ENCODE assay signal across 9 mouse cellular contexts in the genomic region with DNA sequence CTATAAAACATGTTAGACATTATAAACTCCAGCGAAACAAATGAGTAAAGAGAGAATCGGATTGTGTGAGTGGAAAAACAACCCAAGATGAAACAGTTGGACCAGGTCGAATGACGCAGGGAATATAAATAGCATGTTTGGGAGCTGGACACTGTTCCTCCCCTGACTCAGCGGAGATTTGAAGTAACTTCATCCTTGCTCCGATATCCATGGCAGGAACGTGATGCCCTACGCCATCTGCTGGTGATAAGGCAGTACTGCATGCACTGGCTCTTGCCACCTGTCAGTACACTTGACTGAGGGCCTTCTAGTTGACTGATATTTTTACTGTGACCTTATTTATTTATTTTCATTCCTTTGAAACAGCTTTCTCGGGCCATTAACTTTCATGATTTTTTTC.
DNase-seq lines count a peak whose midpoint lies in the region; ATAC-seq lines count a peak whose summit lies in the region.
"Had no signal": no experiment of that assay in that cellular context is flagged by ENCODE, and none has a peak within 500 bp of the region (broad histone marks: within the 10 kb centered on the region; RNA-seq: fewer than 3 reads in every experiment).

No protein-coding gene starts in this region.

- WGBS in midbrain, embryonic 11.5 days, result 25% methylated on average over 9 of the region's 9 CpGs
- WGBS in midbrain, embryonic 15.5 days, result 26% methylated on average over 9 of the region's 9 CpGs

- no peak overlapping the region for H3K9ac ChIP-seq in midbrain, embryonic 11.5 days (ENCODE audit: low read length)
- no peak overlapping the region for H3K9ac ChIP-seq in midbrain, embryonic 15.5 days

- peaks cover 3% of the 10 kb centered on the region; the same call in 1 of the 2 replicates for H3K4me1 ChIP-seq in midbrain, embryonic 11.5 days (ENCODE audit: control insufficient read depth, insufficient read depth, low read length)
- peaks cover 8% of the 10 kb centered on the region for H3K4me1 ChIP-seq in midbrain, embryonic 15.5 days

- DNase-seq in midbrain, embryonic 11.5 days (ENCODE audit: low spot score, missing footprints), result peak; percentile 95
- DNase-seq in cerebellum, postnatal 14 days, result peak; percentile 87 to 88
- peak; percentile 91 to 93 for DNase-seq in gastrocnemius, adult 8-10 months (ENCODE audit: low spot score in 2 of 2)
- DNase-seq in kidney, adult 18-20 months, result peak; percentile 86
- peak; percentile 78 for DNase-seq in left cerebral cortex, postnatal 4 days
- DNase-seq in naive thymus-derived CD4-positive, alpha-beta T cell, adult 2 months (ENCODE audit: low read depth), result peak; percentile 80
- peak; percentile 58 for DNase-seq in telencephalon, adult 2 months (ENCODE audit: low read depth, low spot score)

- H3K27me3 ChIP-seq in midbrain, embryonic 11.5 days (ENCODE audit: control insufficient read depth, insufficient read depth, low read length), result no peaks in the 10 kb centered on the region
- no peaks in the 10 kb centered on the region for H3K27me3 ChIP-seq in midbrain, embryonic 15.5 days (replicated peaks)

- H3K27ac ChIP-seq in midbrain, embryonic 11.5 days (ENCODE audit: low read depth, low read length), result no peak overlapping the region
- H3K27ac ChIP-seq in midbrain, embryonic 15.5 days, result no peak overlapping the region

- ATAC-seq in midbrain, embryonic 11.5 days (ENCODE audit: low FRiP score), result peak; percentile 38; the same call in 1 of the 2 replicates
- ATAC-seq in midbrain, embryonic 15.5 days (replicated peaks), result no peak

- intact Hi-C loops in left cerebral cortex, postnatal 4 days (cut with DNase I), result loop anchor here (2.0 to 10.0 kb wide), 3 partner anchors 85 to 345 kb away; no protein-coding TSS in a partner anchor

- no peaks in the 10 kb centered on the region for H3K36me3 ChIP-seq in midbrain, embryonic 11.5 days (ENCODE audit: control insufficient read depth, insufficient read depth, low read length)
- no peaks in the 10 kb centered on the region for H3K36me3 ChIP-seq in midbrain, embryonic 15.5 days (replicated peaks)

- H3K4me3 ChIP-seq in midbrain, embryonic 11.5 days (ENCODE audit: low read depth, low read length), result no peak overlapping the region
- no peak overlapping the region for H3K4me3 ChIP-seq in midbrain, embryonic 15.5 days
- H3K4me3 ChIP-seq: erythroblast, embryonic 14.5 days had no signal

- no peaks in the 10 kb centered on the region for H3K9me3 ChIP-seq in midbrain, embryonic 11.5 days (ENCODE audit: control insufficient read depth, low read length)
- H3K9me3 ChIP-seq in midbrain, embryonic 15.5 days, result no peaks in the 10 kb centered on the region

- H3K4me2 ChIP-seq in midbrain, embryonic 11.5 days, result no peak overlapping the region
- H3K4me2 ChIP-seq in midbrain, embryonic 15.5 days, result no peak overlapping the region
